Mouse (Mus musculus) intestine, embryonic 15.5 days (tissue): ENCODE measurements around the gene Selenop. TPM values are rescaled to one million over a fixed set of nuclear protein-coding genes. Genes with fewer than 3 reads are reported as not detected.
A peak's percentile ranks its signal among the peaks of the same experiment; 100 is the strongest.

ENCODE experiments used
- ATAC-seq: fragments of 200-750 bp; cut with Nextera tagmentation; 2 replicates; pipeline ENCODE4 v1.8.0; 2017; ENCODE audit warnings: moderate TSS enrichment, moderate library complexity
- H3K27ac ChIP-seq: fragments of 300-500 bp; sonication (generic); 2 replicates; pipeline ENCODE4 v1.5.1; 2015; ENCODE audit warnings: mild to moderate bottlenecking, inconsistent platforms
- H3K27me3 ChIP-seq: fragments of 300-500 bp; sonication (generic); replicated peaks from 2 replicates; pipeline ENCODE4 v1.6.1; 2015; ENCODE audit warnings: inconsistent platforms
- H3K36me3 ChIP-seq: fragments of 300-500 bp; sonication (generic); 2 replicates; pipeline ENCODE4 v1.6.1; 2015; ENCODE audit warnings: inconsistent platforms
- H3K4me1 ChIP-seq: fragments of 300-500 bp; sonication (generic); replicated peaks from 2 replicates; pipeline ENCODE4 v1.6.1; 2015; ENCODE audit warnings: inconsistent platforms
- H3K4me2 ChIP-seq: fragments of 300-500 bp; sonication (generic); replicated peaks from 2 replicates; pipeline ENCODE4 v1.6.1; 2015; ENCODE audit warnings: mild to moderate bottlenecking, inconsistent platforms
- H3K4me3 ChIP-seq: fragments of 300-500 bp; sonication (generic); replicated peaks from 2 replicates; pipeline ENCODE4 v1.5.1; 2015; ENCODE audit warnings: inconsistent platforms
- H3K9ac ChIP-seq: fragments of 300-500 bp; sonication (generic); 2 replicates; pipeline ENCODE4 v1.6.1; 2015; ENCODE audit warnings: inconsistent platforms
- H3K9me3 ChIP-seq: fragments of 300-500 bp; sonication (generic); 2 replicates; pipeline ENCODE4 v1.6.1; 2016; ENCODE audit warnings: inconsistent platforms
- WGBS: fragments of 180-500 bp; shearing (Covaris S2); methylation state at CpG from one replicate; pipeline ENCODE4 v1.1.7; 2015; 5-methylcytosine and 5-hydroxymethylcytosine counted together
- polyA plus RNA-seq: library from polyadenylated mRNA; unstranded; fragments of >200 nt; fragmentation: Nextera tagmentation; extraction: Ambion mirVana; gene quantifications from 2 replicates; pipeline ENCODE4 v1.2.1, GENCODE M21; 2015

Selenop gene
- polyA plus RNA-seq, 1 experiment from 2014 or later, result 338 TPM

DNA sequence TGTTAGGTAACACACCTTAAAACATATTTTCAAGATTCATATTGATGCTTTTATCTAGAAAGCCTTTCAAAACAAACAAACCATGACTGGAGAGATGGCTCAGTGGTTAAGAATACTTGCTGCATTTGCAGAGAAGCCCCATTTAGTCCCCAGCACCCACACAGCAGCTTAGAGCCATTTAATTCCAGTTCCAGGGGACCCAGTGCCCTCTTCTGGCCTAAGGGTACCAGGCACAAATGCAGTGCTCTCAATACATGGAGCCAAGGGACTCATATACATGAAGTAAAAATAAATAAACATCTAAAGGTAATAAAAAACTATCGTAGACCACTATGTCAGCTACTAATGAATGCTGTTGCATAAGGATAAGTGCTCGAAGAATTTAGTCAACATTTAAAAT lies 9.0 kb downstream of the Selenop start:
- Histone ChIP-seq H3K4me3 (no peak overlapping the region), H3K9ac (no peak overlapping the region), H3K4me1 (no peaks in the 10 kb centered on the region), H3K9me3 (no peaks in the 10 kb centered on the region), H3K36me3 (peaks cover 5% of the 10 kb centered on the region; the same call in 1 of the 2 replicates), H3K27ac (no peak overlapping the region), H3K4me2 (no peak overlapping the region), H3K27me3 (no peaks in the 10 kb centered on the region)
- ATAC-seq, result no peak
- 91% methylated on average over 2 of the region's 2 CpGs for WGBS

DNA sequence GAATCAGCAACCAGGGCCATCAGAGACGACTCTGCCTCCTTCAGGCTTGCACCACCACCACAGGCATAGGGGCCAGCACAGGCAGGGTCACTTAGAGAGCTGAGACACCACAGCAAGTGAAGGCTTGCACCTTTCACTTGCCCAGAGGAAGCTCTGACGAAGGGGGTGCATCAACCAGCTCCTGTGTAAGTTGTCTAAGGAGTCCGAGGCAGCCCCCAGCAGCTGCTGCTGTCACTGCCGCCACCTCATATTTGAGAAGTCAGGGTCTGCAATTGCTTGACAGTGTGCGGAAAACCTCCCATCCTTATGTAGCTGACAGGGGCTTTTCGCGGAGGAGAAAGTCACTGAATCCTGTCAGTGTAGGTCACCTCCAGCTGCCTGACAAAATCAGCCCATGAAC lies 10.9 kb downstream of the Selenop start:
- Histone ChIP-seq H3K27me3 (no peaks in the 10 kb centered on the region), H3K9me3 (no peaks in the 10 kb centered on the region), H3K4me2 (no peak overlapping the region), H3K27ac (no peak overlapping the region), H3K4me3 (no peak overlapping the region), H3K36me3 (peaks cover 5% of the 10 kb centered on the region; the same call in 1 of the 2 replicates), H3K9ac (no peak overlapping the region), H3K4me1 (no peaks in the 10 kb centered on the region)
- 85% methylated on average over 7 of the region's 7 CpGs for WGBS
- no peak for ATAC-seq

DNA sequence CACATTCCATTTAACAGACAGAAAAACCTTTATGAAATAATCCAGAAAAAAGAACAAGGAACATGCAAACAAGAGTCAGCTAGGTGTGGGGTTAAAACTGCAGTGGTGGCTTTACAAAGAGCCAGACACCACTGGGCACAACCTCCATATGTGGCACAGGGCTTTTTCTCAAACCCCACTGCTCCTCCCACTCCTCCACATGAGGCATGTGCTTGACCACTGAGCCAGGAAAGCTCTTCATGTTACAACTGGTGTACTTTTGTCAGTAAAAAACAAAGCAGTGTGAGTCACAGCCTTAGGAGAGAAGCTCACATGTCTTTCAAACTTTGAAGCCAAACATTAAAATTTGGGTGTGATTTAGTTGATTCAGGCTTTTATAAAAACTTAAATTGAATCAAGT lies 12.9 kb downstream of the Selenop start:
- Histone ChIP-seq H3K9me3 (no peaks in the 10 kb centered on the region), H3K27me3 (no peaks in the 10 kb centered on the region), H3K4me2 (no peak overlapping the region), H3K27ac (no peak overlapping the region), H3K9ac (no peak overlapping the region), H3K4me1 (no peaks in the 10 kb centered on the region), H3K36me3 (peaks cover 5% of the 10 kb centered on the region; the same call in 1 of the 2 replicates), H3K4me3 (no peak overlapping the region)
- ATAC-seq, result no peak

DNA sequence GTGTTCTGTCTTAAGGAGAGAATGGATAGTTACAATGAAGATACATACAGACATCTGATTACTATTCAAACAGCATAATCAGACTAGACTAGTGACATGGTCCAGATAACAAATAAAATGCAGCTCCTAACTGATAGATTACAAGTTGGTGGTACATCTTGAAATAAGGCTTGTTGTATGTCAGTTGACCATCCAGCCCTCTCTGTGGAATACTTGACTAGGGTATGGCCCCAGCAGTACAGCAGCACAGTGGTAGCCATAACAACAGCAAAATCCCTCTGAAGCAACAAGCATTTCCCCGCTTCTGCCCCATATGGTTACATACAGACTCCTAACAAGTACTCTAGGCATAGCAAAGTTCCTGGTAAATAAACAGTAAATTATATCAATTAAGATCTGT lies 13.4 kb downstream of the Selenop start:
- H3K36me3 ChIP-seq, result peaks cover 5% of the 10 kb centered on the region; the same call in 1 of the 2 replicates
- no peak overlapping the region for H3K4me3 ChIP-seq
- WGBS, result 86% methylated on average over 1 of the region's 1 CpGs
- H3K4me2 ChIP-seq, result no peak overlapping the region
- H3K9me3 ChIP-seq, result no peaks in the 10 kb centered on the region
- no peak overlapping the region for H3K9ac ChIP-seq
- no peaks in the 10 kb centered on the region for H3K27me3 ChIP-seq
- no peaks in the 10 kb centered on the region for H3K4me1 ChIP-seq
- H3K27ac ChIP-seq, result no peak overlapping the region
- no peak for ATAC-seq

DNA sequence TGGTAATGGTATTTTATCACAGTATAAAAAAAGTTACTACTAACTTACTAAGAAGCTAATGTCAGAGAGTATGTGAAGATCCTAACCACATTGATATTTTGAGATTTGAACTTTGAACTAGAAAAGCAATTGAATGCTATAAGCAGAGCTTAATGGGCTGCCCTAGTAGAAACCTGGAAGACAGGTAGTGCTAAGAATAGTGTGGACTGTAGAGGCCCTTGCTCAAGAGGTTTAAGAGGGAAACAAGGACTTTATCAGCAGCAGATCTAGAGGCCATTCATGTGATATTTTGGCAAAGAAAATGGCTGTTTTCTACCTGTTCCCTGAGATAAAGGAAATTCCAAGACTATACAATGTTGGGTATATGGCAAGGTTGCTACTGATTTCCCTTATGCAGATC lies 17.7 kb downstream of the Selenop start:
- Histone ChIP-seq H3K4me1 (no peaks in the 10 kb centered on the region), H3K9ac (no peak overlapping the region), H3K4me2 (no peak overlapping the region), H3K9me3 (no peaks in the 10 kb centered on the region), H3K27ac (no peak overlapping the region), H3K27me3 (no peaks in the 10 kb centered on the region), H3K4me3 (no peak overlapping the region), H3K36me3 (no peaks in the 10 kb centered on the region)
- peak; percentile 68 for ATAC-seq

DNA sequence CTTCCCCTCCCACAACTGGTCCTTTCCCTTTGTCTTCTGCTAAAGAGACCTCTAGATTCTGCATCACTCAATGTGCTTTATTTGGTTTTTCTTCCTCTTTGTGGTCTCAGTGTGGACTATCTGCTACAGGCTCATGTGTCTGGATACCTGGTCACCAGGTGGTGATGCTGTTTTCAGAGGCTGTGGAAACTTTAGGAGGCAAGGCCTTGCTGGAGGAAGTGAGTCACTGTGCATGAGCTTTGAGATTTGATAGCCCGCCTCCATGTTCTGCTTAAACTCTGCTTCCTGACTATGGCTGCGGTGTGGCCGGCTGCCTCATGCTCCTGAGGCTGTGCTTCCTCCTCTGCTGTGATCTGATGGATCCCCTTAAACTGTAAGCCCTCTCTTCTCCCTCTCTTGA lies 22.1 kb downstream of the Selenop start:
- no peaks in the 10 kb centered on the region for H3K9me3 ChIP-seq
- H3K27ac ChIP-seq, result no peak overlapping the region
- H3K27me3 ChIP-seq, result no peaks in the 10 kb centered on the region
- WGBS, result 85% methylated on average over 3 of the region's 3 CpGs
- H3K4me1 ChIP-seq, result no peaks in the 10 kb centered on the region
- H3K4me2 ChIP-seq, result no peak overlapping the region
- H3K4me3 ChIP-seq, result no peak overlapping the region
- no peak overlapping the region for H3K9ac ChIP-seq
- ATAC-seq, result no peak
- no peaks in the 10 kb centered on the region for H3K36me3 ChIP-seq

DNA sequence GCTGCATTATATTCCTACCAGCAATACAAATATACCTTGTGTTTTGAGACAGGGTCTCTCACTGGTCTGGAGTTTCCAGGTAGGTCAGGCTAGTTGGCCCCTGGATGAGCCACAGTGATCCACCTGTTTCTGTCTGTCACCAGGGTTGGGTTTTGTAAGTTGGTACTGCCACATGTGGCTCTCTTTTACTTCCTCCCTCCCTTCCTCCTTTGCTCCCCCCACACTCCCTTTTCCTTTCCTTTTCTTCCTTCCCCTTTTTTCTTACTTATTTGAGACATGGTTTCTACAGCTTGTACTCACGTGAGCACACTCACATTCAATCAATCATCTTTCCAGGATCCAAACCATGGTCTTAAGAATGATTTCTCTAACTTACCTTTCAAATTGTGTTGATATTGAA lies 25.1 kb downstream of the Selenop start:
- H3K9ac ChIP-seq, result no peak overlapping the region
- no peaks in the 10 kb centered on the region for H3K9me3 ChIP-seq
- 55% methylated on average over 1 of the region's 1 CpGs for WGBS

DNA sequence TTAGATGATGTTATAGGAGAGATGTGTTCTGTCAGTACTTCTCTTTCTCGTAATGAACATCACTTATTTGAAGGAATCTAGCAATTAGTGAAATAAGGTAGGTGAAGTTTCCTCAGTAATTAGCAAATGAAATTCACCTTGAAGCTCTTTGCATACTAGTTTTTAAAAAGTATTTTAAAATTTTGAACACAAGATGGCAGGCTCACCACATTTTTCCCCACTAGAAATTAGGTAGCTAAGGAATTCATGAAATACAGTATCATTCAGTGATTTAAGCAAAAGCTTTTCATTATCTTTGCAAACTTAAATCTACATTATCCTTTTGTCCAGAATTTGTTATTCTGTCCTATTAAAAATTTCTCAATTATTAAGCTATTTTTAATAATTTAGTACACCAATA lies 27.6 kb downstream of the Selenop start:
- no peak overlapping the region for H3K9ac ChIP-seq
- H3K27me3 ChIP-seq, result no peaks in the 10 kb centered on the region
- no peak overlapping the region for H3K27ac ChIP-seq
- H3K4me2 ChIP-seq, result no peak overlapping the region
- no peaks in the 10 kb centered on the region for H3K36me3 ChIP-seq
- no peak overlapping the region for H3K4me3 ChIP-seq
- H3K4me1 ChIP-seq, result no peaks in the 10 kb centered on the region
- ATAC-seq, result no peak
- no peaks in the 10 kb centered on the region for H3K9me3 ChIP-seq
- 82% methylated on average over 1 of the region's 1 CpGs for WGBS

More for the DNA sequence above, 25.1 kb downstream of the Selenop start:
- H3K27me3 ChIP-seq, result no peaks in the 10 kb centered on the region
- no peaks in the 10 kb centered on the region for H3K36me3 ChIP-seq
- no peak overlapping the region for H3K4me3 ChIP-seq
- no peak overlapping the region for H3K27ac ChIP-seq
- H3K4me2 ChIP-seq, result no peak overlapping the region
- ATAC-seq, result no peak
- no peaks in the 10 kb centered on the region for H3K4me1 ChIP-seq

DNA sequence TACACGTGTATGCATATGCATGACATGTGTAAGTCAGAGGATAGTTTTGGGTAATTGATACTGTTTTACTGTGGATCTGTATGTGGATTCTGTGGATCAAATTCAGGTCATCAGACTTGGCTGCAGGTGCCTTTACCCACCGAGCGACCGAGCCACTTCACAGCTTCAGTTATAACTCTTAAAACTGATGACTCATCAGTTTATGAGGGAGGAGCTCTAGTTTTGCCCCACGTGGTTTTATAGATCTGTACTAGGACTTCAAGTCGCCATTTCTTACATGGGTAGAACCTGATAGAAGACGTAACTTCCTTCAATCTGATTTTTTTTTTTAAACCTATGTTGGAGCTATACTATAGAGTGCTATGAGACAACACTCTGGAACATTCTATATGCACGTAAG lies 29.3 kb downstream of the Selenop start:
- Histone ChIP-seq H3K27ac (no peak overlapping the region), H3K27me3 (no peaks in the 10 kb centered on the region), H3K9ac (no peak overlapping the region), H3K4me3 (no peak overlapping the region), H3K4me1 (no peaks in the 10 kb centered on the region), H3K9me3 (no peaks in the 10 kb centered on the region), H3K36me3 (no peaks in the 10 kb centered on the region), H3K4me2 (no peak overlapping the region)
- no peak for ATAC-seq
- 84% methylated on average over 8 of the region's 8 CpGs for WGBS

DNA sequence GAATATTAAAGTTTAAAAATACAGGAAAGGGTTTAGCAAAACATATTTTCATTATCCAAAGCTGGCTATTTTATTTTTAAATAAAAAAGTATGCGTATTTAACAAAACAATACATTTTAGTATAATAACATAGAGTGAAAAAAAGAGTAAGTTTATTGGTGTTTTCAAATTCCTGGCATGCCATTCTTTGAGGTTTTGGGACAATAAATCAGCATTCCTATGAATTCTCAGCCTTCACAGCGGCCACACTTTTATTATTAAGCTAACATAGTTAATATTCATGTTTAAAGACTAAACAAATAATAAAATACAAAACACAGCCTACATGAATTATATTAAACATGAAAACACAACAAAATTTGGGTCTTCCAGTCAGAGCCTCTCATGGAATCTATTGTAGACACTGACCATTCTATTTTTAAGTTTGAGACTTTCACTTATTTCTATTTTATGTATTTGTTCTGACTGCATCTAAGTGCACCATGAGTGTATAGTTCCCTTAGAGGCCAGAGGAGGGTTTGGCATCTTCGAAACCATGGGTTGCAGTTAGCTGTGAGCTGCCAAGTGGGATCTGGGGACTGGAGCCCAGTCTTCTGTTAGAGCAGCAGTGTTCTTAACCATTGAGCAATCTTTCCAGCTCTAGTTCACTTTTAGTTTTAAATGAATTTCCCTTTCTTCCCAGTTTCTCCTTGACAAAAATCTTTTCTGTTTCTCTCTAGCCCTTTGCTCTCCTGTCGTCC lies 32.2 kb downstream of the Selenop start:
- no peak overlapping the region for H3K9ac ChIP-seq
- no peaks in the 10 kb centered on the region for H3K27me3 ChIP-seq
- no peak overlapping the region for H3K27ac ChIP-seq
- WGBS, result 69% methylated on average over 4 of the region's 4 CpGs
- no peak overlapping the region for H3K4me2 ChIP-seq
- no peaks in the 10 kb centered on the region for H3K9me3 ChIP-seq
- H3K4me1 ChIP-seq, result no peaks in the 10 kb centered on the region
- no peaks in the 10 kb centered on the region for H3K36me3 ChIP-seq
- ATAC-seq, result no peak
- H3K4me3 ChIP-seq, result no peak overlapping the region

DNA sequence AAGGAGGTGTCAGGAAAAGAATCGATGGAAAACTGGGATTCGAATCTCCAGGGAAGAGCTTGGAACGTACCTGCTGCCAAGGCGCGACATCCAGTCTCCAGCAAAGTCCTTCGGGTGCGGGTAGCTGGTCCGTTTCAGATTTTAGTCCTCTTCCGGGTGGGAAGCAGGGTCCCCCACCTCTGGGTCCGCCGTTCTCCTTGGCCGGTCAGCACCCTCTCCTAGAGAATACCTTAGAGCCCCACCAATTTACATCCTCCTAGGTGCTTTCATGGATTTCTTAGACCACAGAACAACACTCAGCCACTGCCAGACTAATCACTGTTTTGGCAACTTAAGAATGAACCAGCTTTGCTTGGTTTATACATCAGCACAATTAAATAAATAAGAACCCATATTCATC lies 35.1 kb downstream of the Selenop start, which contains the start of gene Ccdc152:
Gene Ccdc152, minus strand, starts transcription at position 101 of the 400 bp plus-strand sequence.
- Histone ChIP-seq H3K4me1 (no peaks in the 10 kb centered on the region), H3K9ac (no peak within 1 kb of the TSS), H3K27me3 (no peaks in the 10 kb centered on the region), H3K27ac (no peak within 1 kb of the TSS), H3K4me2 (no peak within 1 kb of the TSS), H3K4me3 (no peak within 1 kb of the TSS), H3K9me3 (no peaks in the 10 kb centered on the region), H3K36me3 (no peaks in the 10 kb centered on the region)
- WGBS, result 87% methylated on average over 12 of the region's 12 CpGs
- no peak for ATAC-seq

DNA sequence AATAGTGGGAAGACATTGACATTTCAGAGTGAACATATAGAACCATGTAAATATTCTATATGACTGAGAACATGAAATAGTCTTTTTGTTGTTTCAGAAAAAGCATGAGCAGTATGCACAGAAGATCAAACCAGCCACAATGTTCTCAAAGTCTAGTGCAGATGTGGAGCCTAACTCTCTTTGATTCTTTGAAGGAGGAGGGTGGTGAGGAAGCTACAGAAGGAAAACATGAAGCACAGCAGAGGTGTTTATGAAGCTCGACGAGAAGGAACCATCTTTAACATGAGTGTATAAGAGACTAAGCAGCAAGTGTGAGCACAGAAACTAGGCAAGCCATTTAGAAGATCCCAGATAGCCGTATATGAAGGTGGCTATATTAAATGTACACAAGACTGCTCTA lies 41.5 kb downstream of the Selenop start:
- Histone ChIP-seq H3K36me3 (no peaks in the 10 kb centered on the region), H3K27ac (no peak overlapping the region), H3K9ac (no peak overlapping the region), H3K9me3 (no peaks in the 10 kb centered on the region), H3K4me3 (no peak overlapping the region), H3K4me2 (no peak overlapping the region), H3K4me1 (no peaks in the 10 kb centered on the region), H3K27me3 (no peaks in the 10 kb centered on the region)
- no peak for ATAC-seq
- 87% methylated on average over 3 of the region's 3 CpGs for WGBS

DNA sequence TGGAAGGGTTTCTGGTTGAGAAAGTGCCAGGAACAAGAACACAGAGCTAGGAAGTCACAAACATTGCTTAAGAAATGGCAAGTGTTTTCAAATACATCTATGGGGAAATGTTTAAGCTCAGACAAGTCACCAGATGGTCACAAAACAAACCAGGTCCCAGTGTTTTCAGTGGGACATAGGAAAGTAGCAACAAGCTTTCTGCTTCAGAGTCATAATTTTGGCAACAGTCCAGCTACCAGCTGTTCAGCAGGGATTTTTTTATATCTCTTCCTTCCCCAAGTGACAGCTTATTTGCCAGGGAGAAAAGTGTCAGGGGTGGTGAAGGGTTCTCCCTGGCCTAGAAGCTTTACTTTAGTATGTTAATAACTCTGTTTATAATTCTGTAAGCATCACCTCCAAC lies 44.6 kb downstream of the Selenop start:
- no peak overlapping the region for H3K4me3 ChIP-seq
- H3K27ac ChIP-seq, result no peak overlapping the region
- H3K9me3 ChIP-seq, result no peaks in the 10 kb centered on the region
- H3K27me3 ChIP-seq, result no peaks in the 10 kb centered on the region
- no peak overlapping the region for H3K9ac ChIP-seq
- no peaks in the 10 kb centered on the region for H3K4me1 ChIP-seq
- H3K4me2 ChIP-seq, result no peak overlapping the region
- H3K36me3 ChIP-seq, result 0 out of 2 replicates have a peak, but pooled peaks cover 5% of the 10 kb centered on the region
- ATAC-seq, result no peak
